Mouse (Mus musculus): ENCODE results near the gene Mlxip. TPM values are rescaled to one million over a fixed set of nuclear protein-coding genes. Genes with fewer than 3 reads are reported as not detected.

The Mlxip gene
- polyA plus RNA-seq, 2 experiments = 2.5 to 3.7 TPM

DNA sequence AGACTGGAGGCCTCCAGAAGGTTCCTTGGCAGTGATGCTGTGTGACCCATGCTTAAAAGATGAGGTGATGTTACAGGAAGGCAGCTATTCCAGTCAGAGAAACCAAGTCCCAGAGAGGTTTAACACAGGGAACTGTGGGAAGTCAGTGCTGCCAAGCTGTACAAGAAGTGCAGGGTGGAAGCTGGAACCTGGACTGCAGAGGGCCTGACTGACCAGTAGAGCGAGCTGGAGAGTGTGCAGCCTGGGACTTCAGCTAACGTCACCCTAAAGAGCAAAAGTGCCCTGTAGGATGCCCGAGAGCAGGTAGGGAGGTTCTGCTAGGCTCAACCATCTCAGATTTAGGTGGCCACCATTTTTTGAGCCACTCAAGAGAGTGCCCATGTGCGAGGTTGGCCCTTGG lies 31.7 kb upstream of the Mlxip start:
- no peak for TF ChIP-seq EP300 (IDR thresholded peaks at IDR 0.05; ENCODE audit: low read depth)
- TF ChIP-seq CTCF (IDR thresholded peaks at IDR 0.05; ENCODE audit: low read depth) = 0 out of 2 replicates have a peak, but pooled peaks have one; percentile 1
- DNase-seq (ENCODE audit: low read depth in 3 of 3, low spot score in 3 of 3) = no peak

DNA sequence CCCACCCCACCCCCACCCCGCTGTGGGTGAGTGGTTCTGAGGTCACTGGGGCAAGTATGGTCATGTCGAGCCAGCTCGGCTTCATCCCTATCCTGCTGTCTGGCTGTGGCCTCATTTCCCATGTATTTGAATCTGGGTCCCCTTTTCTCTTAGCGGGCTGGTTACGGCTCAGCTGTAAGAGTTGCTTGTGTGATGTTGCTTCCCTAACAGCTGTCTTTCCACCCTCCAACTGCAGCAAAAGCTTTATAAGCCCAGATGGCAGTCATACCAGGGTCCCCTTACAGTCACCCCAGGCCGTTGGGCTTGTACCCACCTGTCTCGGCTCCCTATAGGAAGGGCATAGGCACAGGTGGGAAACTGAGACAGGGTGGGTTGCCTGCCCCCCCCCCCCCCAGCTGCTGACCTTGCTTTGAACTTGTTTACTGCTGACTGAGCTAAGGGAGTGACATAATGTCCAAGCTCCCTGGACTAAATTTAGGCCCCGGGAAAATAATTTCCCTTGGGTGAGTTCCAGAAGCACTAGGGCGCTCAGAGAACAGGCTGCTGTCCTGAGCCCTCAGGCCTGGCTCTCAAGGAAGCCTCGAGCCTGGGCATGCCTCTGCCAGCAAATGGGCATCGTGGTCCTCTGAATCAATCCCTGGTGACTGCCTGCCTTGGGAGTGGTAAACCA lies 30.2 kb upstream of the Mlxip start:
- no peak for ATAC-seq (ENCODE audit: insufficient read depth)
- TF ChIP-seq CTCF (IDR thresholded peaks at IDR 0.05; ENCODE audit: low read depth) (no peak), EP300 (IDR thresholded peaks at IDR 0.05; ENCODE audit: low read depth) (no peak)
- 82% methylated on average over 11 of the region's 11 CpGs for WGBS (ENCODE audit: insufficient replicate concordance)
- no peak overlapping the region for H3K4me2 ChIP-seq (ENCODE audit: low read depth)
- H3K36me3 ChIP-seq (replicated peaks; ENCODE audit: control insufficient read depth, insufficient read depth, low read depth) = no peaks in the 10 kb centered on the region; the same call in none of the 2 replicates
- H3K9me3 ChIP-seq (ENCODE audit: control insufficient read depth, low read length) = no peaks in the 10 kb centered on the region
- H3K4me1 ChIP-seq (replicated peaks; ENCODE audit: control insufficient read depth in 2 of 2, insufficient read depth in 2 of 2, low read length in 1 of 2) = no peaks in the 10 kb centered on the region
- no peak overlapping the region for H3K9ac ChIP-seq (replicated peaks)
- H3K4me3 ChIP-seq (ENCODE audit: insufficient read depth in 1 of 2, low read depth in 2 of 2, low read length in 2 of 2) = no peak overlapping the region
- H3K27ac ChIP-seq = no peak overlapping the region
- no peaks in the 10 kb centered on the region for H3K27me3 ChIP-seq (ENCODE audit: control insufficient read depth, insufficient read depth, low read length)
- no peak for DNase-seq (ENCODE audit: low read depth in 3 of 3, low spot score in 3 of 3)

More for the DNA sequence above, 31.7 kb upstream of the Mlxip start:
- Histone ChIP-seq H3K9me3 (ENCODE audit: control insufficient read depth, low read length) (no peaks in the 10 kb centered on the region), H3K27ac (no peak overlapping the region), H3K9ac (replicated peaks) (no peak overlapping the region), H3K36me3 (replicated peaks; ENCODE audit: control insufficient read depth, insufficient read depth, low read depth) (peaks cover 4% of the 10 kb centered on the region), H3K4me1 (replicated peaks; ENCODE audit: control insufficient read depth in 2 of 2, insufficient read depth in 2 of 2, low read length in 1 of 2) (no peaks in the 10 kb centered on the region), H3K4me2 (ENCODE audit: low read depth) (no peak overlapping the region), H3K4me3 (ENCODE audit: insufficient read depth in 1 of 2, low read depth in 2 of 2, low read length in 2 of 2) (no peak overlapping the region), H3K27me3 (ENCODE audit: control insufficient read depth, insufficient read depth, low read length) (no peaks in the 10 kb centered on the region)
- 69% methylated on average over 4 of the region's 4 CpGs for WGBS (ENCODE audit: insufficient replicate concordance)
- no peak for ATAC-seq (ENCODE audit: insufficient read depth)

DNA sequence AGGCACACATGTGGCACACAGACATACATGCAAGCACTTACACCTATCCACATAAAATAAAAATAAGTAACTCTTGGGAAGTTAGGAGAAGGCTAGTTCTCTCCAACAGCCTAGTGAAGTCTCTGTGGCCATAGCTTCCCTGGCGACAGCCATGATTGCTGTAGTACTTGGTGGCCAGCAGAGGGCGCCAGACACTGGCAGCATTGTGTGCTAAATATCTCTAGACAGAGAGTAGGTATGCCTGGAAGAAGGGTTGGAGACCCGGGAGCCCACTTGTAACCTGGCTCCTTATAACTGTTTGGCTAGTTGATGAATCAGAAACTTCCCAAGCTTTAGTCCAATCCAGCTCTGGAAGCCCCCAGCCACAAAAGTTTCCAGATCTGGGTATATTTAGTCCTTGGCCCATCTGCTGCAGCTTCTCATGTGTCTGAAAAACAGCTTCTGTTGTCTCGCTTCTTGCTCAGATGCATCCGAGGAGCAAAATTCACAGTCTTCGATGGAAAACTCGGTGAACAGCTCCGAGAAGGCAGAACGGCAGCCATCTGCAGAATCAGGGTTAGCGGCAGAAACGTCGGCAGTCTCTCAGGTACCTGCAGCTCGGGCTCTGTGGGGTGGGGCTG lies 25.6 kb upstream of the Mlxip start:
- WGBS (ENCODE audit: insufficient replicate concordance) = 71% methylated on average over 13 of the region's 13 CpGs
- Histone ChIP-seq H3K36me3 (replicated peaks; ENCODE audit: control insufficient read depth, insufficient read depth, low read depth) (peaks cover 11% of the 10 kb centered on the region), H3K4me2 (ENCODE audit: low read depth) (no peak overlapping the region), H3K27ac (no peak overlapping the region), H3K27me3 (ENCODE audit: control insufficient read depth, insufficient read depth, low read length) (no peaks in the 10 kb centered on the region), H3K9me3 (ENCODE audit: control insufficient read depth, low read length) (no peaks in the 10 kb centered on the region), H3K4me1 (replicated peaks; ENCODE audit: control insufficient read depth in 2 of 2, insufficient read depth in 2 of 2, low read length in 1 of 2) (no peaks in the 10 kb centered on the region), H3K4me3 (ENCODE audit: insufficient read depth in 1 of 2, low read depth in 2 of 2, low read length in 2 of 2) (no peak overlapping the region), H3K9ac (replicated peaks) (no peak overlapping the region)
- TF ChIP-seq EP300 (IDR thresholded peaks at IDR 0.05; ENCODE audit: low read depth) = no peak
- peak; percentile 97 for TF ChIP-seq CTCF (IDR thresholded peaks at IDR 0.05; ENCODE audit: low read depth)
- DNase-seq (ENCODE audit: low read depth in 3 of 3, low spot score in 3 of 3) (peak in 1 of 3 experiments; percentile 33), ATAC-seq (ENCODE audit: insufficient read depth) (no peak)

DNA sequence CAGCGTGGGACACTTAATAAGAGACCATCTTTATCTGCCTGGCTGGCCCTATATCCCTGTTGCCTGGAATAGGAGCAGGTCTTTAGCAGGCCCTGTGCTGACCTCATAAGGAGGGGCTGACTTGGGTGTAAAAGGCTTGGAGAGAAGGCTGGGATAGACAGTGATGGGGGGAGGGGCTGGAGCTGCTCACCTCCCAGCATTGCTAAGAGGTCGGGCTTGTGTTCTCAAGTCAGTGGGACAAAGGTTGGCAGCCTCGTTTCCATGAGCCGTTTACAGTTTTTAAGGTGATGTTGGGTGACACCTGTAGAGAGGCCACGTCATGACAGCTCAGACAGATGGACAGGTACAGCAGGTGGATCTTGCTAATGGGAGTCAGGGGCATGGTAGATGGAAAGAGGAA lies 24.5 kb upstream of the Mlxip start:
- Histone ChIP-seq H3K4me3 (ENCODE audit: insufficient read depth in 1 of 2, low read depth in 2 of 2, low read length in 2 of 2) (no peak overlapping the region), H3K9me3 (ENCODE audit: control insufficient read depth, low read length) (no peaks in the 10 kb centered on the region), H3K36me3 (replicated peaks; ENCODE audit: control insufficient read depth, insufficient read depth, low read depth) (peaks cover 11% of the 10 kb centered on the region), H3K27me3 (ENCODE audit: control insufficient read depth, insufficient read depth, low read length) (no peaks in the 10 kb centered on the region), H3K9ac (replicated peaks) (no peak overlapping the region), H3K4me2 (ENCODE audit: low read depth) (no peak overlapping the region), H3K4me1 (replicated peaks; ENCODE audit: control insufficient read depth in 2 of 2, insufficient read depth in 2 of 2, low read length in 1 of 2) (no peaks in the 10 kb centered on the region), H3K27ac (no peak overlapping the region)
- no peak for TF ChIP-seq CTCF (IDR thresholded peaks at IDR 0.05; ENCODE audit: low read depth)
- no peak for DNase-seq (ENCODE audit: low read depth in 3 of 3, low spot score in 3 of 3)
- no peak for ATAC-seq (ENCODE audit: insufficient read depth)
- WGBS (ENCODE audit: insufficient replicate concordance) = 64% methylated on average over 5 of the region's 5 CpGs

DNA sequence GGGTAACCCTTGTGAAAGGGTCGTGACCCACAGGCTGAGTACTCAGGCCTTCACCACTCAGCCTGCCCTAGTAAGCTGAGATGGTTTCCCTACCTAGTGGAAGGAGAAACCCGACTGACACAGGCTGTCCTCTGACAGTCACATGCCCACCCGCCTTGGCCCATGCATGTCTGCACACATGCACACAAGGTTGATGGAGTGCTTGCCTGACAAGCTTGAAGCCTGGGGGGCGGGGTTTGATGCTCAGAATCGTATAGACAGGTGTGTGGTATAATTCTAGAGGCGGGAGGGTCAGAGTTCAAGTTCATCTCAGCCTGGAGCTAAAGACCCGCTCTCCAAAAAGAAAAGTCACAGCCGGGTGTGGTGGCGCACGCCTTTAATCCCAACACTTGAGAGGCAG lies 19.3 kb upstream of the Mlxip start:
- TF ChIP-seq CTCF (IDR thresholded peaks at IDR 0.05; ENCODE audit: low read depth) = no peak
- no peak for TF ChIP-seq EP300 (IDR thresholded peaks at IDR 0.05; ENCODE audit: low read depth)
- Histone ChIP-seq H3K9ac (replicated peaks) (no peak overlapping the region), H3K4me1 (replicated peaks; ENCODE audit: control insufficient read depth in 2 of 2, insufficient read depth in 2 of 2, low read length in 1 of 2) (no peaks in the 10 kb centered on the region; a peak in 1 of 4 replicates), H3K4me3 (ENCODE audit: insufficient read depth in 1 of 2, low read depth in 2 of 2, low read length in 2 of 2) (no peak overlapping the region), H3K27ac (no peak overlapping the region), H3K9me3 (ENCODE audit: control insufficient read depth, low read length) (no peaks in the 10 kb centered on the region), H3K27me3 (ENCODE audit: control insufficient read depth, insufficient read depth, low read length) (no peaks in the 10 kb centered on the region), H3K36me3 (replicated peaks; ENCODE audit: control insufficient read depth, insufficient read depth, low read depth) (peaks cover 11% of the 10 kb centered on the region), H3K4me2 (ENCODE audit: low read depth) (no peak overlapping the region)
- WGBS (ENCODE audit: insufficient replicate concordance) = 80% methylated on average over 10 of the region's 10 CpGs
- no peak for DNase-seq (ENCODE audit: low read depth in 3 of 3, low spot score in 3 of 3)
- no peak for ATAC-seq (ENCODE audit: insufficient read depth)
